Mouse (Mus musculus) bone marrow, adult 2 months (tissue): ENCODE results near the gene Pla2g5.

Experiments used
- CTCF ChIP-seq: fragments of 200-500 bp; IDR thresholded peaks from 2 replicates; pipeline ENCODE4 v1.5.1; 2011; ENCODE audit warnings: low read length, control low read depth; ENCODE audit not compliant: control insufficient read depth, insufficient read depth
- POLR2A ChIP-seq: fragments of 200-500 bp; IDR thresholded peaks from 2 replicates; pipeline ENCODE4 v1.6.1; 2011; ENCODE audit warnings: low read depth, mild to moderate bottlenecking, control low read depth, low read length, borderline replicate concordance; ENCODE audit not compliant: control insufficient read depth

GRCm38 (mm10) chr4:138905624-138906337 is 42.5 kb upstream of the Pla2g5 start:
- TF ChIP-seq CTCF, result no peak
- no peak for TF ChIP-seq POLR2A
